Mouse (Mus musculus) hindbrain, embryonic 10.5 days (tissue): ENCODE measurements around the gene Casq2. TPM values are rescaled to one million over a fixed set of nuclear protein-coding genes. Genes with fewer than 3 reads are reported as not detected.

Experiments used
- DNase-seq: peaks from one replicate; pipeline ENCODE4 v3.0.0-alpha.2; 2017; ENCODE audit warnings: low spot score
- H3K27ac ChIP-seq: fragments of 300-500 bp; sonication (generic); 2 replicates; pipeline ENCODE4 v1.5.1; 2016; ENCODE audit warnings: mild to moderate bottlenecking, moderate library complexity
- H3K27me3 ChIP-seq: fragments of 300-500 bp; sonication (generic); 2 replicates; pipeline ENCODE4 v1.6.1; 2016; ENCODE audit warnings: mild to moderate bottlenecking; ENCODE audit not compliant: poor library complexity, insufficient read depth, severe bottlenecking
- H3K36me3 ChIP-seq: fragments of 300-500 bp; sonication (generic); 2 replicates; pipeline ENCODE4 v1.6.1; 2016; ENCODE audit warnings: mild to moderate bottlenecking, moderate library complexity
- H3K4me1 ChIP-seq: fragments of 300-500 bp; sonication (generic); replicated peaks from 2 replicates; pipeline ENCODE4 v1.6.1; 2016; ENCODE audit warnings: mild to moderate bottlenecking
- H3K4me3 ChIP-seq: fragments of 300-500 bp; sonication (generic); 2 replicates; pipeline ENCODE4 v1.5.1; 2016; ENCODE audit warnings: mild to moderate bottlenecking, moderate library complexity
- H3K9me3 ChIP-seq: fragments of 300-500 bp; sonication (generic); 2 replicates; pipeline ENCODE4 v1.6.1; 2016; ENCODE audit warnings: mild to moderate bottlenecking, moderate library complexity
- WGBS: fragments of 180-500 bp; shearing (Covaris S2); methylation state at CpG from one replicate; pipeline ENCODE4 v1.1.7; 2016; 5-methylcytosine and 5-hydroxymethylcytosine counted together
- polyA plus RNA-seq: library from polyadenylated mRNA; unstranded; fragments of >200 nt; fragmentation: Nextera tagmentation; extraction: Ambion mirVana; gene quantifications from 2 replicates; pipeline ENCODE4 v1.2.1, GENCODE M21; 2016

Gene Casq2
- polyA plus RNA-seq, 1 experiment from 2014 or later, result 0.08 TPM

DNA sequence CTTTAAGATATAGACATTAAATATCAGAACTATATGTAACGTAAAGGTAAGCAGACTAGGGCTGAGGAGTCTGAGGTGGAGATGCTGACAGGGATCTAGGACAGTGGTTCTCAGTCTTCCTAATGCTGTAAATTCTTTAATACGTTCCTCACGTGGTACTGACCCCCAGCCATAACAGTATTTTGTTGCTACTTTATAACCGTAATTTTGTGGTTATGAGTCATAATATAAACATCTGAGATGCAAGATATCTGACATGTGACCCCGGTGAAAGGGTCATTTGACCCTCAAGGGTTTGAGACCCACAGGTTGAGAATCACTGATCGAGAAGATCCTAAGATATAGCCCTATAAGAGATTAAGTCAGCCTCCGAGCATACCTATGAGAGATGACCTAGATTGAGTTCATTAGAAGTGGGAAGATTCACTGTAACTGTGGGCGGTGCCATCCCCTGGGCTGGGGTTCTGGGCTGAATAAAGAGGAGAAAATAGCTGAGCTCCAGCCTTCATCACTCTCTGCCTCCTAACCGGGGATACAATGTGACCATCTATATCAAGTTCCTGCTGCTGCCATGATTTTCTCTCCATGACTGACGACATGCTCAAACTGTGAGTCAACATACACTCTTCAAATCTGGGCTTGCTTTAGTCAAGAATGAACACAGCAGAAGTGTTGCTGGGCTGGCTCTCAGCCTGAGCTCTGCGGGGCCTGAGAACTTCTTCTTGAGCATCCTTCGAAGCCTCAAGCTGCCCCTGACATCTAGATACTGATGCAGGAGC, 91.8 kb downstream of the Casq2 start:
- DNase-seq, result no peak
- Histone ChIP-seq H3K4me1 (peaks cover 10% of the 10 kb centered on the region), H3K4me3 (no peak overlapping the region), H3K27ac (no peak overlapping the region), H3K9me3 (no peaks in the 10 kb centered on the region), H3K36me3 (peaks cover 10% of the 10 kb centered on the region), H3K27me3 (no peaks in the 10 kb centered on the region)
- WGBS, result 95% methylated on average over 12 of the region's 12 CpGs

DNA sequence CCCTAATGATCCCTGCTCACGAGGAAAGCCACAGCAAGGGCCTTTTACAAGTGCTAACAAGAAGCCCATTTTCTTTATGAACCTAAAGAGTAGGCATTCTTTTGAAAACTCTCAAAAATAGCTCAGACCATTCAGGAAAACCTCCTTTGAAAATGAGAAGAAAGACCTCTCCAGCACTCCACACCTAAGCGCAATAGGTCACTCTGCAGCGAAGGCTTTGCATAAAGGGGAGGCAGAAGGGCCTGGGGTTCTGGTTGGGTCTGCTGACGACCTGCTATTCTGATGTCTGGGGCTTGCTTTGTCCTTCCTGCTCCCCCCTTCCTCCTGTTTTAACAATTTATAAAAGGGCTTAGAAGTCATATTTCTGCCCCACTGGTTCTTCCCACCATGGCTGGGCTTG, 93.7 kb downstream of the Casq2 start:
- H3K9me3 ChIP-seq, result no peaks in the 10 kb centered on the region
- H3K4me3 ChIP-seq, result no peak overlapping the region
- peaks cover 6% of the 10 kb centered on the region; the same call in 1 of the 2 replicates for H3K4me1 ChIP-seq
- no peak for DNase-seq
- no peaks in the 10 kb centered on the region for H3K27me3 ChIP-seq
- 62% methylated on average over 4 of the region's 4 CpGs for whole genome bisulfite sequencing
- peaks cover 20% of the 10 kb centered on the region for H3K36me3 ChIP-seq
- H3K27ac ChIP-seq, result no peak overlapping the region

DNA sequence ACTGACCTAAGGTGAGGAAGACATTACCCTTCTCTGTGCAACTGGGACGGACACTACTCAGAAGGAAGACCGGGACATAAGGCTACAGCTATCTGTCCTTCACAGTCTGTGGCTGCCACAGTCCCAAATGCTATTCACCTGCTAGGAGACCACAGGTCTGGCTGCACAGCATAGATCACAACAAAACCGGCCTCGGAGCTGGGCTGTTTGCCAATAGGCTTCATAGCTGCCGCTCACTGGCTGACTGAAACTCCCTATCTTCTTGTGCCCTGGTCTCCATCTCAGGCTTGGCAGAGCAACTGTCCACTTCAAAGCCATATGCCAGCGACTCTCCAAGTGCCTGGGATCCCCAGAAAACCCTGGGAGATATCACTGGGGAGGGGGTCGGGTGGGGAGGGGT, 94.5 kb downstream of the Casq2 start:
- Histone ChIP-seq H3K27me3 (no peaks in the 10 kb centered on the region), H3K36me3 (peaks cover 24% of the 10 kb centered on the region), H3K9me3 (peaks cover 2% of the 10 kb centered on the region; the same call in 1 of the 2 replicates), H3K4me1 (0 out of 2 replicates have a peak, but pooled peaks cover 4% of the 10 kb centered on the region), H3K27ac (no peak overlapping the region), H3K4me3 (no peak overlapping the region)
- 86% methylated on average over 7 of the region's 7 CpGs for WGBS
- DNase-seq, result no peak

DNA sequence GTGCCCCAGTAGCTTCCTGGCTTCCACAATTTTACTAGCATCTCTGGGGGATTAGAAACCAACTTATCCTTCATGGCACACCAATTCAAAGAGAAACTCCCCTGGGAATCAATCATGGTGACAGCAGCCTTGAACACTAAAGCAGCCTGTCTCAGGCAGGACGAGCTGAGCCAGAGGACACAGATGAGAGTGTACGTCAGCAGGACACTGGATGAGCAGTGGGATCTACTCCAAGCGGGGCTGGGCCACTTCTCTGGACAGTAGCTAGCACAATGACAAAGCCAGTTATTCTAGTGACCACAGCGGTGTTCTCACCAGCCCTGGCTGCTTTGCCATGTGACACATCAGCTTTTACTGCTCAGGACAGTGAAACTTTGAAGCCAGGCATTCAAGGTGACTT, 95.0 kb downstream of the Casq2 start:
- peaks cover 29% of the 10 kb centered on the region for H3K36me3 ChIP-seq
- H3K4me1 ChIP-seq, result 0 out of 2 replicates have a peak, but pooled peaks cover 2% of the 10 kb centered on the region
- 82% methylated on average over 4 of the region's 4 CpGs for WGBS
- H3K4me3 ChIP-seq, result no peak overlapping the region
- H3K27ac ChIP-seq, result no peak overlapping the region
- no peaks in the 10 kb centered on the region for H3K27me3 ChIP-seq
- DNase-seq, result no peak
- peaks cover 6% of the 10 kb centered on the region; the same call in 1 of the 2 replicates for H3K9me3 ChIP-seq

DNA sequence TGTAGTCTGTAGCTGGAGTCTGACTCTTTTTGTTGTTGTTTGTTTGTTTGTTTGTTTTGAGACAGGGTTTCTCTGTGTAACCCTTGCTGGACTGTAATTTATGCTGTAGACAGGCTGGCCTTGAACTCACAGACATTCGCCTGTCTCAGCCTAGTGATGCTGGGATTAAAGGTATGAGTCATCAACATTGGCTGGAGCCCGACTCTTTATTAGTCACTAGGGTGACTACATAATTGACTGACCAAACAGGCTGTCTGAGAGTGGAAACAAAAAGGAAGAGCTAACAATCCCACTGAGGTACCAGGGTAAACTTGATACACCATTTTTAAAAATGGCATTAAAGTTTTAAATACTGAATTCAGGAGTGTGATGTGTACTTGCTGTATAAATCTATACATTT, 96.4 kb downstream of the Casq2 start:
- 0 out of 2 replicates have a peak, but pooled peaks cover 2% of the 10 kb centered on the region for H3K4me1 ChIP-seq
- WGBS, result 91% methylated on average over 2 of the region's 2 CpGs
- H3K27me3 ChIP-seq, result peaks cover under 1% of the 10 kb centered on the region; the same call in 1 of the 2 replicates
- peaks cover 9% of the 10 kb centered on the region; the same call in 1 of the 2 replicates for H3K9me3 ChIP-seq
- no peak overlapping the region for H3K27ac ChIP-seq
- H3K4me3 ChIP-seq, result no peak overlapping the region
- peaks cover 36% of the 10 kb centered on the region for H3K36me3 ChIP-seq
- no peak for DNase-seq

DNA sequence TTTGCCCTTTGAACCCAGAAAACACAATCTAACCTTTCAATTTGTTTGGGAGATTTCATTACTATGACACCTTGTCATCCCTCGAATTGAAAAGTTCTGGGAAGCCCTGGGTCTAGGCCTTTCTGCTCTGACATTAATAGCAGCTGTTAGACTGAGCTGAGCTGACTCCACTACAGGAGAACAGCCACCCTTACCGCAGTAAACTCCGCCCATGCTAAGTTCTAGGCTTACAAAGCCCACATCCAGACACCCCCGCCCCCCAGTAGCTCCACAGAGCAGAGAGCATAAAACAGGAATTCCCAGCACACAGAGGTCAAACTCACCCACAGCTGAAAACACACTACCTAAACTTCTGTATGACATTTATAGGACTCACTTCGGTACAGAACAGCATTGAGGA, 98.5 kb downstream of the Casq2 start:
- H3K4me3 ChIP-seq, result no peak overlapping the region
- peaks cover 36% of the 10 kb centered on the region for H3K36me3 ChIP-seq
- peaks cover 19% of the 10 kb centered on the region for H3K4me1 ChIP-seq
- DNase-seq, result peak; percentile 17
- peaks cover 11% of the 10 kb centered on the region for H3K27me3 ChIP-seq
- WGBS, result 70% methylated on average over 5 of the region's 5 CpGs
- H3K9me3 ChIP-seq, result peaks cover 9% of the 10 kb centered on the region; the same call in 1 of the 2 replicates
- no peak overlapping the region for H3K27ac ChIP-seq

DNA sequence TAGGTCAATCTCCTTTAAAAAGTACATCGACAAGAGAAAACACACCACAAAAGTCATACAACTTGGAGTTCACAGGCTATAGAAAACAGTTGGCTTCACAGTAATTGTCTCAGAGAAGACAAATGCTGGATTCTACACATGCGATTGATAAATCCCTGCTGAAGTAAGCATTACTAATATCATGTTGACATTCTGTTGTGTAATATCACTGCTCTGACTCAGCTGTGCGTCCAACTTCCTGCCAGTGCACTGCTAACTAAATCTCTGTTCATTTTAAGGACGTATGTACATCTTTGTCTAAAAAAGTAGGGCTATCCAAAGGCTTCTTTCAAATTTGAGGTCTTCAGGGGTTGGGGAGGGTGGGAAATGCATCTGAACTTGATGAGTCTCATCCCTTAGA, 101.2 kb downstream of the Casq2 start:
- no peak overlapping the region for H3K4me3 ChIP-seq
- H3K27me3 ChIP-seq, result peaks cover 24% of the 10 kb centered on the region
- H3K9me3 ChIP-seq, result peaks cover 9% of the 10 kb centered on the region; the same call in 1 of the 2 replicates
- WGBS, result 90% methylated on average over 4 of the region's 4 CpGs
- H3K4me1 ChIP-seq, result peaks cover 41% of the 10 kb centered on the region
- H3K27ac ChIP-seq, result no peak overlapping the region
- H3K36me3 ChIP-seq, result peaks cover 26% of the 10 kb centered on the region
- no peak for DNase-seq

DNA sequence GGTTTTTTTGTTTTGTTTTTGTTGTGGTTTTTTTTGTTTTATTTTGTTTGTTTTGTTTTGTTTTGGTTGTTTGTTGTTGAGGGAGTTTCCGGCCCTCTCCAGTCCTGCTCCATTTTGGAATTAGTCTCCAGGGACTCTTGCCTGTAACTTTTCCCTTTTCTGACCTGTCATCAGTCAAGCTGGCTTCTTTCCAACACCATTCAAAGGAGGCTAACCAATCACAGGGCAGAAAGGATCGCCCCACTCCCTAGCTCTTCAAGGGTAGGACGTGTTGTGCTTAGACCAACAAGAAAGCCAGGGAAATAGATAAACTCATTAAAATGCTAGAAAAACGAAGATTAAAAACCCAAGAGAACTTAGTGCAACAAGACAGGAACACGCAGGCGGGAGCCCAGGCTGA, 102.8 kb downstream of the Casq2 start:
- Histone ChIP-seq H3K36me3 (peaks cover 20% of the 10 kb centered on the region), H3K4me1 (peaks cover 57% of the 10 kb centered on the region), H3K4me3 (peak overlapping the region; percentile 2; the same call in 1 of the 2 replicates), H3K27ac (peak overlapping the region; percentile 59; the same call in 1 of the 2 replicates), H3K27me3 (peaks cover 38% of the 10 kb centered on the region), H3K9me3 (peaks cover 9% of the 10 kb centered on the region; the same call in 1 of the 2 replicates)
- DNase-seq, result peak; percentile 36
- 22% methylated on average over 6 of the region's 6 CpGs for WGBS

DNA sequence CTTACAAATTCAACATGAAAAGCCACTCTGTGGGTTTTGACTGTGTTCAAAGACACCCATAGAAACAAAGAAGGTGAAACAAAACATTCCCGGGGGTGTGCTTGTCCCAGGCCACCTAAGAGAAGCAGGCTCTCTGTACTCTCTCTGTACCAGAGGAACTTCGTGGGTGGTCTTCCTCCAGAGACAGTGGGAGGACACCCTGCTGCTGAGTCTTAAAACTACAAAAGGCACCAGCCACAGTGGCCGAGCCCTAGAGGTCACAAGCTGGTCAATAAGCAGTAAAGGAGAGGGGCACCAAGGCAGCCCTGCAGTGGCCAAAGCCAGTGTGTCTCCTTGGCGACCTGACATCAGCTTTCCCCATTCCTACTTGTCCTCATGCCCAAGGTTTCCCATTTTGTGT, 103.8 kb downstream of the Casq2 start:
- 2% methylated on average over 4 of the region's 4 CpGs for WGBS
- peak overlapping the region; percentile 50; the same call in 1 of the 2 replicates for H3K27ac ChIP-seq
- peaks cover 9% of the 10 kb centered on the region; the same call in 1 of the 2 replicates for H3K9me3 ChIP-seq
- no peak overlapping the region for H3K4me3 ChIP-seq
- H3K4me1 ChIP-seq, result peaks cover 65% of the 10 kb centered on the region
- peaks cover 16% of the 10 kb centered on the region for H3K36me3 ChIP-seq
- peaks cover 47% of the 10 kb centered on the region for H3K27me3 ChIP-seq
- DNase-seq, result peak; percentile 71

DNA sequence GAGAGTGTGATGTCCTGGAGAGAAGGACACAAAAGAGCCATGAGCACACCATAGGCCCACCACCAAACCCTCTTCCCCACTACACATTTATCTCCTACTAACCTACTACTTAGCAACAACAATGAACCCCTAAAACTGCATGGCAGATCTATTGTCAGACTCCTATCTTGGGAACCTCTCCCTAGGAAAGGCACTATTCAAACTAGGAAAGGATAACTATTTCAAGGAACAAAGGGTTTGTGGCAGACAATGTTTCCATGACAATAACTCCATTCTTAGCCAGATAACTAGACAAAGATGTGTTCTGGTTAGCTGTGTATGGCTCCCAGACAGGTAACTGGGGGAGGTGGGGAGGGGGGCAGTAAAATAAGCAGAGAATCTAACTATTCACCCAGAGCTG, 104.4 kb downstream of the Casq2 start:
- Histone ChIP-seq H3K27ac (0 out of 2 replicates have a peak overlapping the region, but pooled peaks have one; percentile 50), H3K36me3 (peaks cover 13% of the 10 kb centered on the region), H3K9me3 (peaks cover 8% of the 10 kb centered on the region; the same call in 1 of the 2 replicates), H3K4me3 (no peak overlapping the region), H3K27me3 (peaks cover 53% of the 10 kb centered on the region), H3K4me1 (peaks cover 71% of the 10 kb centered on the region)
- no peak for DNase-seq

DNA sequence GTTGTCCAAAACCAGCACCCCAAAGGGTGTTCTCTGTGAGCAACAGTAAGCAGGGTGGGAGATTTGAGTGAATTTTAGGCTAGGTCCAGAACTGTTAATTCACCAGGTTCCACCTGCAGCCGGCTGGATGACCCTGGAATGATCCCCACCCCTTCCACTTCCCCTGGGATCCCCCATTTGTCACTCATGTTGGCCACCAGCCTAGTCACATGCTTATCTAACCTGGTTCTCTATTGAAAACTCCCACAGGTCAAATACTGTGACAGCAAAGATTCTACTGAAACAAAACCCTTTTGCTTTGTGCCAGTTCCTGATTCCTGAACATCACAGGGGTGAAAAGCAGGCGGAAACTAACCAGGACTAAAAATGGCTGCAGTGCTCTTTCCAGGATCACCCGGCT, 105.4 kb downstream of the Casq2 start:
- Histone ChIP-seq H3K9me3 (no peaks in the 10 kb centered on the region), H3K27ac (no peak overlapping the region), H3K27me3 (peaks cover 62% of the 10 kb centered on the region), H3K4me1 (peaks cover 79% of the 10 kb centered on the region), H3K4me3 (no peak overlapping the region), H3K36me3 (peaks cover 4% of the 10 kb centered on the region; the same call in 1 of the 2 replicates)
- WGBS, result 74% methylated on average over 3 of the region's 3 CpGs
- DNase-seq, result no peak

DNA sequence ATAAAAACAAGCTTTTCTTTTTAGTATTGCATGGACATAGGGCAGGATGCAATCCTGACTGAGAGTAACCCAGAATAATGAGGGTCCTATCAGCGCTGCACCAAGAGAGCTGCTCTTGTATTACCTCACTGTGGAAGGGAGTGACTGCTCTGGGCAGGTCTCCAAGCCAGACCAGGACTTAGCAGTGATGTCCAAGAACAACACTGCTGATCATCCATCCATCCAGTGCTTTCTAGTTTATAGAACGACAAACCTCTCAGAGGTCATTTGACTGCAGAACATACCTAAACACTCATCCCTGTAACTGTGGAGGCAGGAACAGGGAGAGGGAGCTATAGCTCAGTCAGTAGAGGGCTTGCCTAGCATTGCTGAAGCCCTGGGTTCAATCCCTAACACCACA, 106.4 kb downstream of the Casq2 start:
- DNase-seq, result no peak
- Histone ChIP-seq H3K4me1 (peaks cover 87% of the 10 kb centered on the region), H3K9me3 (no peaks in the 10 kb centered on the region), H3K27me3 (peaks cover 68% of the 10 kb centered on the region), H3K4me3 (no peak overlapping the region), H3K27ac (0 out of 2 replicates have a peak overlapping the region, but pooled peaks have one; percentile 81), H3K36me3 (no peaks in the 10 kb centered on the region; the same call in 1 of the 2 replicates)
- WGBS, result 76% methylated on average over 2 of the region's 2 CpGs
